Mouse (Mus musculus): ENCODE measurements around the gene Spag9. TPM values are rescaled to one million over a fixed set of nuclear protein-coding genes. Genes with fewer than 3 reads are reported as not detected.

Spag9 gene
- total RNA-seq (2021): 100 to 1,000 TPM; 139 to 146 TPM

DNA sequence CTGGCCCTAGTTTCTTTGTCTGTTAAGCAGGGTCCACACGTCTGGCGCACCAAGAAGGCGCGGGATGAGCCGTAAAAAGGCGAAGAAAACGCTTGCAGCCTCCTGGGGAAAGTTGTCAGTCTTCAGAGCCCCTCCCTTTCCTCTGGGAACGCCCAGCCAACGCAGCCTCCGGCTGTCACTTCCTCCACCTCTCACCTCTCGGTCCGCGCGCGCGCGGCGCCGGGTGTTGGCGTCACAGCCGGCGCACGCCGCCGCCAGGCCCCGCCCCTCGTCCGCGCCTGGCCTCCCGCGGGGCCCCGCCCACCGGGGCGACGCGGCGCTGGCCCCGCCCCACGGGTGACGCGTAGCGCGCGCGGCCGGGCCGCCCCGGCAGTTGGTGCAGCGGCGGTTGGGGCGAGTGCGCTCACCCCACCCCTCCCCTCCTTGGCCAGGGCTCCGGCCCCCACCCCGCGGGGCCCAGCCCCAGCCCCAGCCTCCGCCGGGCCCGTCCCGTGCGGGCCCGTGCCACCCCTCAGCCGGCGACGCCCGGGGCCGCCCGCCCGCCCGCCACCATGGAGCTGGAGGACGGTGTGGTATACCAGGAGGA lies at the start of gene Spag9:
Spag9 (plus strand) TSS at position 372 of the 586 bp plus-strand sequence.
- peak; percentile 95 for DNase-seq

DNA sequence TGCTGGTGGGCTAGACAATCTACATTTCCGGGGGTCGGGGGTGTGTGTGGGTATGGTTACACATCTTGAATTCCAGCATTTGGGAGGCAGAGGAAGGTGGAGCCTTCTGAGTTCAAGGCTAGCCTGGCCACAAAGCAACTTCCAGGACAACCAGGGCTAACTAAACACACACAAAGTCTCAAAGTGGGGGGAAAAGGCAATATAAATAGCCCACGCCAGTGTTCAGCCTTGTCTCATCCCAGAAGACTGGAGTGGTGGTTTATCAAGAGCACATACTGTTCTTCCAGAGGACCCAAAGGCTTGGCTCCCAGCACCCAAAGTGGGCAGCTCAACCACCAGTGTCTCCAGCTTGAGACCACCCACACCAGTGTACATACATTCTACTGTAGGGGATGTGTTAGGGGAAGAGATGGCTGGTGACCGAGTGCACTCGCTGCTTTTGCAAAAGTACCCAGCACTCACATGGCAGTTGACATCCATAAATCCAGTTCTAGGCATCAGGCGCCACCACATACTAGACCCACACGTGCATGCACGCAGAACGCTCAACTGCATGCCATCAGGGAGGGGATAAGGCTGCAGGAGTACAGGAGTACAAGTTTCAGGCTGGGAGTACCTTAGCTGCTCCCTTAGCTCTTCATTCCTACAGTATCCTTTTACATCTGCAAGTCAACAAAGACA lies 46.9 kb upstream of the Spag9 start:
- DNase-seq: no peak

DNA sequence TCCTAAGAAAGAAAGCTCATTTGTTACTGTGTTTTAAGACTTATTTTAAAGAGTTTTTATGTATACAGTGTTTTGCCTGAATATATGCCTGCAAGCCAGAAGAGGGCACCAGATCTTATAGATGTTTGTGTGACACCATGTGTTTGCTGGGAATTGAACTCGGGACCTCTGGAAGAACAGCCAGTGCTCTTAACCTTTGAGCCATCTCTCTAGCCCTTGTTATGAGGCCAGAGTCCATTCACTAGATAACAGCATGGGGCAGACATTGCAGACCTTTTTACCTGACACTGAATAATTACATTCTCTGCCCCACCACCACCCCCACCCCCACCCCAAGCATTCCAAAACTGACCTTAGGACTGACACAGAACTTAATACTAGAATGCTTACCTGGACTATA lies 45.8 kb upstream of the Spag9 start:
- DNase-seq: no peak

DNA sequence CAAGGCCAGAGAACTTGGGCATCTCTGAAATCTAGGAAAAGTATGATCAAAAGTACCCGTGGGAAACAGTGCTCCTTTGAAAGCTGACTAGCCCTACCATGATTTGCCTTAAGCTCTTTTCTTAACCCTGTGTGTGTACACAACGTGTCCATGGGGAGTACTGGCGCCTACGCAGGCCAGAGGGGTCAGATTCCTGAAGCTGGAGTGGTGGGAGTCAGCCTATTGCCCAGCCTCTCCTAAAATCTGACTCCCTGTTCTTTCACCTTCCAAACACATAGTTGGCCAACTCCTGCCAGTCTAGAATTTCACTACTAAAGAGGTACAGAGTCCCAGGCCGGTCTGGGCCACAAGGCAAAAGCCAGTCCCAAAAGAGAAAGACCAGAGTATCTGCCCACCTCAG lies 43.5 kb upstream of the Spag9 start:
- no peak for DNase-seq

DNA sequence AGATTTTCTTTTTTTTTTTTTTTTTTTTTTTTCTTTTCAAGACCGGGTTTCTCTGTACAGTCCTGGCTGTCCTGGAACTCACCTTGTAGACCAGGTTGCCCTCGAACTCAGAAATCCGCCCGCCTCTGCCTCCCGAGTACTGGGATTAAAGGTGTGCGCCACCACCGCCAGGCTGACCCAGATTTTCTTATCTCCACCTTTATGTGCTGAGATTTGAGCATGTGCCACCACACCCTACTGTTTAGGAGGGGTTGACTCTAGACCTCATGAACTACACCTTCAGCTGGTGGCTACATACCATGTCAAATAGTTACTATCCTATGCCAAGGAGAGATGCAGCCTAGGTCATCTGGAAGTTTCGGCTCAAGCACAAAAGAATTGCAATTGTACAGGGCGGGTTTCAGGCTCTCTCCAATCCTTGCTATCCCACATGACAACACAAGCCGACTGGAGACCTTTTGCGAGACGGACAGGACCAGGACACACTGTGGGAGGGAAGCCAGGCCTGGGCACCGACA lies 41.1 kb upstream of the Spag9 start:
- DNase-seq: no peak

DNA sequence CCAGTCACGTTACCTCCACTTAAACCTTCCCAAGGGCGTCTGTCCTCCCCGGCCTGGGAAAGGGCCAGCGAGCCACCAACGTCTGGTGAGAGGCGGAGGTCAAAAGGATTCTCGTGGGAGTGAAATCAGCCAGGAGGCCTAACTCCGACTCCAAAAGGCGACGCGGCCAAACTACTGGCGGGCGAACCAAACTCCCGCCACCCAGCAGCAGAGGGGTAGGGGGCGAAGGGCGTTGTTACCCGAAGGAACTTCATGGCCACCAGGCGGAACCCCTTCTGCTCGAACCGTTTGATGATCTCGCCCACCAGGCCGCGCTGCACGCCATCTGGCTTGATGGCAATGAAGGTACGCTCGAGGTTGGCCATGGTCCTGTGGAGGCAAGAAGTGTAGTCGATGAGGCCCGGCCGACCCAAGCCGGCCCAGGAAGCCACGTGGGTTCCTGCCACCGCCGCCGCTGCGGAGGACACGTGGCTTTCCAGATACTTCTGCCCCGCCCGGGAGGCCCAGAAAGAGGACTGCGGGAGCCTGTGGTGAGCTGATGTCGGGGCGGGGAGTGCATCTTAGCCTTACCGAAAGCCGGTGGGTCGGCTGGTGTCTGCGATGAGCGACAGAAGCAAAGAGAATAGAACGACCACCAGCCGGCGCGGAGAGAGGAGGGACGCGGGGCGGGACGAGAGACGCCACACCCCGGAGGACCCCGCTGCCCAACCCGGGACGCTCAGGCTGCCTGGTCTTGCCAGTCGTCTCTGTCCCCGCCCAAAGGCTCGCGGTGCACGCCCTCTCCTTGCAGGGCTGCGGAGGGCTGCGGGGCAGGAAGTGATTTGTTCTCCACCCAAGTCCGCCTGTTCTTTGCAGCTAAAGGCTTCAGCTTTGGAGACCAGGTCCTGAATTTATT lies 40.4 kb upstream of the Spag9 start:
- peak; percentile 96 for DNase-seq

DNA sequence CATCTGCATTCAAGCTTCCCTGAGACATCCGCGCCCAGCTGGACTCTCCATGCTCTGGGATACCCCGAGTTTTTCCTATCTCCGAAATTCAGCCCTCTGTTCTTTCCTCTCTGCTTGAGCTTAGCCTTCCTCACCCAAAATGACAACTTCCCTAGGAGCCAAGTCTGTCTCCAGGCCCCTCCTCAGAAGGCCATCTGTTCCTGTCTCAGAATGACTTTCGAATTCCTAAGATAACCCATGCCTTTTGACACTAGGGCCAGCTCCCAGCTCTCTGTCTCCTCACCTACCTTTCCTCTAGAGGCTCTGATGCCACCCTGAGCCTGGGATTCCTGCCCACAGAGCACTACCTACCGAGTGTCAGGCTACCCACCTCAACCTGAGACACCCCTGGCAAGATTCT lies 39.7 kb upstream of the Spag9 start, which contains the start of gene Nme2:
Nme2 (minus strand) TSS at position 101 of the 400 bp plus-strand sequence.
- DNase-seq: no peak

DNA sequence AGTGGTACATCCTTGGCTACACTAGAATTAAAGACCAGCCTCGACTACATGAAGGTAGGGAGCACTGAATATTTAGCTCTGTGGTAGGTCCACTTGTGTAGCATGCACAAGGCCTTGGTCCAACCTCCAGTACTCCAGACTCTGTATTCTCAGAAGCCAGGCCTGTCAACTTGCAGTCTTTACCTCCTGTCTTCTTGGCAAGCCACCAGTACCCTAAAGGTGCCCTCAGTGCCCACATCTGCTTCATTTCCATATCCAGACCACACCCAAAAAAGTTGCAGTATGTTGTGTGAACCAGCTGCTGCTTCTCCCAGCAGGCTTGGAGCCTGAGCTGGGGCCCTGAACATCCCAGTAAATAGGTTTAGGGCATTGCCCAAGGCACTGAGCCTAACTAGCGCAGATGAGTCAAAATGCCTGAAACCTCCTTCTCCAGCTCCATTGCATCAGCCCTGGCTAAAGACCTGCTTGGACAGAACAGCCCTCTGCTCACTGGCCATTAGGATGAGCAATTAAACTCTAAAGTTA lies 38.8 kb upstream of the Spag9 start:
- DNase-seq: no peak

DNA sequence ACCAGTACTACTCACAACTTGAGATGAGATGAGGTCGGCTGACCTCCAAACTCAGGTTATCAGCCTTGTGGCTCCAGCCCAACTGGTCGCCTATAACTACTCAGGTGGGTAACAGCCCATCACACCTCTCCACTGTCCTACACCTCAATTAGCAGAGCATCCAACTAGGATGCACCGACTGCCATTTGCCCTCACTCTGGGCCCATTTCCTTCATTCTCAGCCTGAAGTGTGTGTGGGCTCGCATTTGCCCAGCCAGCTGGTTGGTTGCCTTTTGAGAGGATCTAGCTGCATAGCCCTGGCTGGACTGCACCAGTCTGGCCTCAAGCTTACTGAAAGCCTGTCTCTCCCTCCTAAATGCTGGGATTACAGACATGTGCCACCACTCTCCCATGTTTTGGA lies 38.1 kb upstream of the Spag9 start:
- DNase-seq: no peak

DNA sequence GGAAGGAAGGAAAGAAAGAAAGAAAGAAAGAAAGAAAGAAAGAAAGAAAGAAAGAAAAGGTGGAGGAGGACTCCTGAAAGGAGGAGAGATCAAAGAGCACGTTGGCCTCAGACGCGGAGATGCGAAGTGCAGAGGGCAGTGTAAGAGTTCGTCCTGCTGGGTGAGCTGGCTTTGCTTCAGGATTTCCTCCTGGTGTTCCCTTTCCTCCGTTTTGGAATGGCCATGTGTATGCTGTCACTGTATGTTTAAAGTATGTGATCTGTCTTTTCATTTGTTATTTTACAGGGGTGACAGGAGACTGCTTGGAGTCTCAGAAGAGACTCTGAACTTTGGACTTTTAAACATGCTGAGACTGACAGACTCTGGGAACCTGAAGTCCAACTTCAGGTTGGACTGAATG lies 34.4 kb upstream of the Spag9 start:
- DNase-seq: no peak

DNA sequence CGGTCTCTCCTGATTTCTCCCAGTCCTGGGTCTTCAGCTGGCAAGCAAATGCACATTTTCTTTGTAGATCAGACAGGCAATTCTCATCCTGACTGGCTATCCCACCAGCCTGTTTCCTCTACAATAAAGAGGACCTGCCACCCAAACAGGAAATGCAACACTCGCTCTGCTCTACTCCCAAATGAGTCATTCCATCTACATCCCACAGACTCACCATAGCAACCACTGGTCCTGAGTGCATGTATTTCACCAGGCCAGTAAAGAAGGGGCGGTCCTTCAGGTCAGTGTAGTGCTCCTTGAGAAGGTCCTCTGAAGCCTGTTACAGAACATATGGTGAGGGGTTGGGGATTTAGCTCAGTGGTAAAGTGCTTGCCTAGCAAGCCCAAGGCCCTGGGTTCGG lies 32.9 kb upstream of the Spag9 start:
- no peak for DNase-seq

DNA sequence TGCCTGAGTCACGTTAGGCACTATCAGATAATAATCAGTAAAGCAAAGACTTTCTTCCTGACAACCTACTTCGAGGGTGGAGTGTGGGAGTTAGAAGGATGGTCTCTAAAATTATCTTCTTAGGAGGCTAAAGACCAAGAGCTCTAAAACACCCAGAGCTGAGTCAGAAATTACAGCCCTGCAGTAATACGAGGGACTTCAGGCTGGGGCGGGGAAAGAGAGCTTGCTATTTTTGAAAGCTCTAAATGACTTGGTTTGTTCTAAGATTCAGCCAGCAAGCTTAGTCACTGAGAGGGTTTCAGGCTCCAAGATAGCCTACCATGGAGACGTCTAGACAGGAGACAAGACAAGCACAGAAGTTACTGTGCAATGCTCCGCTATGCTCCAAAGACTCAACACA lies 30.5 kb upstream of the Spag9 start:
- DNase-seq: no peak

DNA sequence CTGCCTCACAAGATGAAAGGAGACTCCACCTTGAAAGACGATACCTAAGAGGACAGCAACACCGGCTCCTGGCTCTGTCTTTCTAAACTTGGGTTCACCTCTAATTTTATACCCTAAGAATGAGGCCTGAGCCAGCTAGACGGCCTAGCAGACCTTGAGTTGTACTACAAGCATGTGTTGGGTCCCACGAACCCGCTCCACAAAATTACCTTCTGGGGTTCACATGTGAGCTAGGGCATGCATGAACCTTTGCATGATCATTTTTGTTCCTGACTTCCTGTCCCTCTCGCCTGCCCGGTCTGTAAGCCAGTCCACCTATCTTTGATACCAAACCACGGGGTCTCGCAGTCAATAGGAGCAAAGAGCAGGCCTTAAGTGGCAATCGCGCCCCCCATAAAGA lies 28.5 kb upstream of the Spag9 start:
- DNase-seq: no peak

DNA sequence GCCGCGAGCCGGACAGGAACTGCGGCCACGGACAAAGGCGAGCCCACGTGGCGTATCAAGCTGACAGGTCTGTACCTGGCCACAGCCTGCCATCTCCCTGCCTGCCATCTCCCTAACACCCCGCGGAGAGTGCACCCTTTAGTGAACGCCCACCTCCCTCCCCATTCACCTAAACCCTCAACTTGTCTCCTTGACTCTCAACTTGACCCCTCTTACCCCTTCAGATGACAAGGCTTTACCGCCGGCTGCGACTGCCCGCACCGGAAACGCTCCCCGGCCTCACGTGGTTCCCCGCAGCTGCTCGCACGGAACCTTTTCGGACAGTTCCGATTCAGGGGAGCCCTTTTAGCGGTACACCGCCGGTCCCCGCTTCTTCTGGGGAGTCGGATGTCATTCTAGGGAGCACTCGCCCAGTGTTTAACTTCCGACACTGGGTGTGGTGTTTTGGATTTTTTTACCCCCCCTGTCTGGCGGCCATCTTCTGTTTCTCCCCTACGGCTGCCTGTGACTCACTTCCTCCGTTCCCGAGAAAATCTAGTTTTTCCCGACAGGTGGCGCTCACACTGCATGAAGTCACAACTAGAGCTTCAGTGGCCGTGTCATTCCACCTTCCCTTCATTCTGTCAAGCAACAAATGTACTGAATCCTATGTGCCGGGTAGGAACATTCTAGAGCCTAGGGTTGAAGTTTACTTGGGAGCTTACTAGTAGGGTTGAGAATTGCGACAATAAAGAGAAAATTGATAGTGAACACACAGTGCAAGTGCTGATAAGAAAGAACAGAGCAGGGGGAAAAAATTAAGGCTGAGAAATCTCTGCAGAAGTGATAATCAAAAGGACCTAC lies 27.7 kb upstream of the Spag9 start, which contains the start of the genes Gm20390 and Nme1:
Gm20390 (minus strand) TSS at position 289 of the 843 bp plus-strand sequence.
Nme1 (minus strand) TSS at position 517 of the 843 bp plus-strand sequence.
- peak; percentile 98 for DNase-seq

DNA sequence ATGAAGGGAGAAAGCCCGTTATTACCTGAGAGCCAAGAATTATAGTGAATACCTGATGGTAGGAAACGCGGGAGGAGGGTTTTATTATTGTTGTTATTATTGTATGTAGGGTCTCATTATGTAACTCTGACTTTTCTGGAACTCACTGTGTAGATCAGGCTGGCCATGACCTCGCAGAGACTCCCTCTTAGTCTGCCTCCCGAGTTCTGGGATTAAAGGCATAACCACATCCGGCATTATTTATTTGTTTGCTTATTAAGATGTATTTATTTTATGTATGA lies 27.1 kb upstream of the Spag9 start:
- DNase-seq: no peak

DNA sequence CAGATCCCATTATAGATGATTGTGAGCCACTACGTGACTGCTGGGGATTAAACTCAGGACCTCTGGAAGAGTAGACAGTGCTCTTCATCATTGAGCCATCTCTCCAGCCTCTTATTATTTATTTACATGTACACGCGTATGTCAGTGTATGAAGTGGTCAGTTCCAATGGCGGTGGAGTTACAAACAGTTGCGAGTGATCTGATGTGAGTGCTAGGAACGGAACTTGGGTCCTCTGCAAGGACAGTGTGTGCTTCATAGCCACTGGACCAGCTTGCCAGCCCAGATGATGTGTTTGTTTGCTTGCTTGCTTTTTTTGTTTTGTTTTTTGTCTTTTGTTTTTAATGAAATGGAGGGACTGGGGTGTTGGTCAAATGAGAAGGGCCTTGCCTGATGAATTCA lies 26.7 kb upstream of the Spag9 start:
- no peak for DNase-seq

DNA sequence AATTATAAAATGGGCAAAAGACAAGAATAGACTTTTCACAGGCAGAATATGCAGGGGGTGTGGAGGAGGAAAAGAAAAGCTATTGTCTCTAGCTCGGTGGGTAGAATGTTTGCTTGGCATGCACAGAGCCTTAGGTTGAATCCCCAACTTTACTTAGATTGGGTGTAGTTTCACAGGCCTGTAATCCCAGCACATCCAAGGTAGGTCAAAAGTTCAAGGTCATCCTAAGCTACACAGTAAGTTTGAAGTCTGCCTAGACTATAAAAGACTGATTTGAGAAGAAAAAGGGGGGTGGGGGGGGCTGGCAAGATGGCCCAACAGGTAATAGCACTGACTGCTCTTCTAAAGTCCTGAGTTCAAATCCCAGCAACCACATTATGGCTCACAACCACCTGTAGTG lies 26.1 kb upstream of the Spag9 start:
- no peak for DNase-seq

DNA sequence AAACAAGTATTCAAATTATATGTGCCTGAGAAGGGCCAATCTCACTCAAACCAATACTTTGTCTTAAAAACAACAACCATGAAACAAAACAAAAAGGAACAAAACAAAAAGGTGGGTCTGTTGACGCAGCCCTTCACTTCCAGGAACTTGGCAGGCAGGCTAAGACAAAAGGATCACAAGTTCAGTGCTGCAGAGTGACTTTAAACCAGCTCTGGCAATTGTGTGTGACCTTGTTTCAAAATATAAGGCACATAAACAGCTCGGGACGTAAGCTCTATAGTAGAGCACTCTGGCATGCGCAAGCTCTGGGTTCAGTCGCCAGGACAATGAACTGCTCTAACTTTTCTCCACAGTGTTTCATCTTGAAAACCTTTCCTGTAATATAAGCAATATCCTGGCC lies 22.9 kb upstream of the Spag9 start:
- DNase-seq: no peak

DNA sequence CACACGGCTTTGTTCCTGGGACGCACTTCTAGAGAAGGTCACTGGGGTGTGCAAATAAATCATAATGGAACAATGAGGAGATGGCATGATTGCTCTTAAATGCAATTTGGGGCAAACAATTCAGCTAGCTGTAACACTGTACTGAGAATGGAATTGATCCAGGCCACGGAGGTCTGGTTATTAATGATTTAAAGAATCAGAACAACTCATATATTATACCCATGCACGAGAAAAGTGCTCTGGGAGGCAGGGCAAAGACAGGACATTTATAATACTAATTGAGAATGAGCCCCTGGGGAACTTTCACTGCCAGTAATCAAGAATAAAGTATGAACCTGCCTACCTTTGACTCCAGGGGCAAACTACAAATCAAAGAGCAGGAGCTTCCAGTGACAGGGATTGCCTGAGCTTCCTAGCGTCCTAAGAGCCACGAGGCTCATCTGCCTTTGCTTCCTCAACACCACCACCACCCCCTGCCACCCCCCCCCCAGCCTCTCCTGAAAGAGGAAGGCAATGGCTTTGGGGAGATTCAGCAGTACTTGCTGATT lies 16.3 kb upstream of the Spag9 start:
- no peak for DNase-seq

DNA sequence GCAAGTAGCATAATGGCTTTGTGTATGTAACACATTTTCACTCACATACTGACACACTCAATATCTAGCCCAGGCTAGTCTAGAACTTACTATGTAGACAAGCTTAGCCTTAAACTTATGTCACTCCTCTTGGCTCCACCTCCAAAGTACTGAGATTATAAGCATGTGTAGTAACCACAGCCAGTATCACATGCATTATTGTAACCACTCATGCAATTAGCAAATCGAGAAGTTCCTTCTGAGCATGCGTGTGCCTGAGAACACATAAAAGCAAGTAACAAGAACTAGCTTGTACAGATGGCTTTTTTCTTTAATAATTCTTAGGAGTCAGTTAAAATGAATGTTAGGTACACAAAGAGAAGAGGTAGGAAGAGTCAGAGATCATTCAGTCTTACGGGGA lies 11.3 kb upstream of the Spag9 start:
- no peak for DNase-seq

DNA sequence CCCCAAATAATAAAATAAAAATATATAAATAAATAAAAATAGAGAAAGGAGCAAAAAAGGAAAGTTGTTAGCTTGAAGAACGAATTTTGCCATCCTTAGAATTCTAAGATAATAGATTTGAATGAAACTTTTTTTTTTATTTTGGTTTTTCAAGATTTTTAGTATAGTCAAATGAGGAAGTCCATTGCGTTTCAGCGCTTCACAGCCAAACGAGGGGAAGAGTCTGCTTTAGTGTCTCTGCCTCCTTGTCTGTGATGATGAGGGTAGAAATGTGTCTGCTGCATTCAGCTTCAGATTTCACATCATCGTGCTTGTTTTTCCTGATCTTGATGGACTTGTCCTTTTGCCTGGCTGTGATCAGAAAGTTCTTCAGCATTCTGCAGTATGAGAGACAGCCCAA lies 10.6 kb upstream of the Spag9 start:
- DNase-seq: no peak

DNA sequence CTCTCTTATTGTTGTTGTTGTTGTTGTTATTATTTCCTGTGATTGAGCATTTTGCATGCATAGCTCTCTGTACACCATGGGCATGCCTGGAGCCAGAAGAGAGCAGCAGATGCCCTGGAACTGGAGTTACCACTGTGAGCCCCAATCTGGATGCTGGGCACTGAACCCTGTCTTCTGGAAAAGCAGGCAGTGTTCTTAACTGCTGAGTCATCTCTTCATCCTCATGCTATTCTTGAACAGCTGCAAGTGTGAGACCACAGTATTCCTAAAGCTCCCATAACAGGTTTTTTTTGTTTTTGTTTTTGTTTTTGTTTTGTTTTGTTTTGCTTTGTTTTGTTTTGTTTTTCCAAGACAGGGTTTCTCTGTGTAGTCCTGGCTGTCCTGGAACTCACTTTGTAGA lies 9.6 kb upstream of the Spag9 start:
- DNase-seq: no peak
